Mouse (Mus musculus) liver, embryonic 15.5 days (tissue): ENCODE measurements around the gene Aurkaip1. TPM values are rescaled to one million over a fixed set of nuclear protein-coding genes. Genes with fewer than 3 reads are reported as not detected.
A peak's percentile ranks its signal among the peaks of the same experiment; 100 is the strongest.

ENCODE experiments used
- ATAC-seq: fragments of 200-750 bp; cut with Nextera tagmentation; 2 replicates; pipeline ENCODE4 v1.8.0; 2017; ENCODE audit warnings: moderate number of reproducible peaks, mild to moderate bottlenecking, moderate library complexity; ENCODE audit not compliant: insufficient read depth
- H3K27ac ChIP-seq: fragments of 300-500 bp; sonication (generic); replicated peaks from 2 replicates; pipeline ENCODE4 v1.5.1; 2015; ENCODE audit warnings: mild to moderate bottlenecking, inconsistent platforms
- H3K27me3 ChIP-seq: fragments of 300-500 bp; sonication (generic); 2 replicates; pipeline ENCODE4 v1.6.1; 2015; ENCODE audit warnings: mild to moderate bottlenecking, inconsistent platforms
- H3K36me3 ChIP-seq: fragments of 300-500 bp; sonication (generic); replicated peaks from 2 replicates; pipeline ENCODE4 v1.6.1; 2015; ENCODE audit warnings: moderate library complexity, mild to moderate bottlenecking, inconsistent platforms
- H3K4me1 ChIP-seq: fragments of 300-500 bp; sonication (generic); replicated peaks from 2 replicates; pipeline ENCODE4 v1.6.1; 2015; ENCODE audit warnings: inconsistent platforms
- H3K4me2 ChIP-seq: fragments of 300-500 bp; sonication (generic); 2 replicates; pipeline ENCODE4 v1.6.1; 2015; ENCODE audit warnings: moderate library complexity, mild to moderate bottlenecking, inconsistent platforms
- H3K4me3 ChIP-seq: fragments of 300-500 bp; sonication (generic); replicated peaks from 2 replicates; pipeline ENCODE4 v1.5.1; 2015; ENCODE audit warnings: mild to moderate bottlenecking, inconsistent platforms
- H3K9ac ChIP-seq: fragments of 300-500 bp; sonication (generic); 2 replicates; pipeline ENCODE4 v1.6.1; 2015; ENCODE audit warnings: moderate library complexity, mild to moderate bottlenecking, inconsistent platforms
- H3K9me3 ChIP-seq: fragments of 300-500 bp; sonication (generic); replicated peaks from 2 replicates; pipeline ENCODE4 v1.6.1; 2016; ENCODE audit warnings: inconsistent platforms
- WGBS: fragments of 180-500 bp; shearing (Covaris S2); methylation state at CpG from one replicate; pipeline ENCODE4 v1.1.7; 2015; ENCODE audit warnings: mixed read lengths; ENCODE audit not compliant: insufficient replicate concordance; 5-methylcytosine and 5-hydroxymethylcytosine counted together
- polyA plus RNA-seq: library from polyadenylated mRNA; unstranded; fragments of >200 nt; fragmentation: Nextera tagmentation; extraction: Ambion mirVana; gene quantifications from 2 replicates; pipeline ENCODE4 v1.2.1, GENCODE M21; 2015

Aurkaip1 gene
- polyA plus RNA-seq, 1 experiment from 2014 or later = 108 TPM

- H3K9ac ChIP-seq = no peak overlapping the region
- H3K4me1 ChIP-seq = peaks cover 31% of the 10 kb centered on the region
- H3K9me3 ChIP-seq = no peaks in the 10 kb centered on the region
- H3K4me3 ChIP-seq = no peak overlapping the region
- no peak overlapping the region for H3K27ac ChIP-seq
- no peak overlapping the region for H3K4me2 ChIP-seq
- WGBS = 90% methylated on average over 12 of the region's 12 CpGs
- peaks cover 68% of the 10 kb centered on the region for H3K36me3 ChIP-seq
- no peak for ATAC-seq
- no peaks in the 10 kb centered on the region for H3K27me3 ChIP-seq
Measured at GRCm38 (mm10) chr4:155854991-155855390, 23.9 kb downstream of the Aurkaip1 start.

GRCm38 (mm10) chr4:155856071-155856470 is 25.0 kb downstream of the Aurkaip1 start:
- ATAC-seq = no peak
- Histone ChIP-seq H3K4me3 (no peak overlapping the region), H3K4me2 (no peak overlapping the region), H3K27ac (no peak overlapping the region), H3K27me3 (no peaks in the 10 kb centered on the region), H3K4me1 (peaks cover 25% of the 10 kb centered on the region), H3K9me3 (no peaks in the 10 kb centered on the region), H3K9ac (no peak overlapping the region), H3K36me3 (peaks cover 71% of the 10 kb centered on the region)
- 76% methylated on average over 12 of the region's 12 CpGs for WGBS

GRCm38 (mm10) chr4:155856881-155857280 is 25.8 kb downstream of the Aurkaip1 start:
- H3K4me1 ChIP-seq = peaks cover 20% of the 10 kb centered on the region
- H3K36me3 ChIP-seq = peaks cover 71% of the 10 kb centered on the region
- H3K4me2 ChIP-seq = peak overlapping the region; percentile 7; the same call in 1 of the 2 replicates
- ATAC-seq = peak; percentile 48
- WGBS = 36% methylated on average over 3 of the region's 3 CpGs
- no peak overlapping the region for H3K9ac ChIP-seq
- no peaks in the 10 kb centered on the region for H3K9me3 ChIP-seq
- no peak overlapping the region for H3K4me3 ChIP-seq
- H3K27ac ChIP-seq = peak overlapping the region; percentile 29; the same call in 1 of the 2 replicates
- H3K27me3 ChIP-seq = no peaks in the 10 kb centered on the region

GRCm38 (mm10) chr4:155859318-155859717 is 28.2 kb downstream of the Aurkaip1 start:
- no peak overlapping the region for H3K4me2 ChIP-seq
- H3K9me3 ChIP-seq = no peaks in the 10 kb centered on the region
- peaks cover 58% of the 10 kb centered on the region for H3K36me3 ChIP-seq
- no peaks in the 10 kb centered on the region for H3K27me3 ChIP-seq
- 34% methylated on average over 13 of the region's 13 CpGs for WGBS
- H3K4me1 ChIP-seq = peaks cover 15% of the 10 kb centered on the region
- H3K4me3 ChIP-seq = no peak overlapping the region
- no peak for ATAC-seq
- H3K9ac ChIP-seq = no peak overlapping the region
- no peak overlapping the region for H3K27ac ChIP-seq

- H3K4me1 ChIP-seq = peaks cover 2% of the 10 kb centered on the region
- H3K9me3 ChIP-seq = no peaks in the 10 kb centered on the region
- no peak for ATAC-seq
- H3K9ac ChIP-seq = no peak overlapping the region
- H3K27me3 ChIP-seq = no peaks in the 10 kb centered on the region
- no peak overlapping the region for H3K4me2 ChIP-seq
- H3K36me3 ChIP-seq = peaks cover 58% of the 10 kb centered on the region
- H3K4me3 ChIP-seq = no peak overlapping the region
- no peak overlapping the region for H3K27ac ChIP-seq
- WGBS = 70% methylated on average over 7 of the region's 7 CpGs
Measured at GRCm38 (mm10) chr4:155861787-155862186, 30.7 kb downstream of the Aurkaip1 start.

- Histone ChIP-seq H3K27me3 (no peaks in the 10 kb centered on the region), H3K4me2 (no peak within 1 kb of the TSS), H3K9me3 (no peaks in the 10 kb centered on the region), H3K9ac (no peak within 1 kb of the TSS), H3K36me3 (peaks cover 50% of the 10 kb centered on the region), H3K27ac (no peak within 1 kb of the TSS), H3K4me1 (peaks cover 7% of the 10 kb centered on the region), H3K4me3 (no peak within 1 kb of the TSS)
- ATAC-seq = no peak
- 62% methylated on average over 5 of the region's 5 CpGs for WGBS
Measured at GRCm38 (mm10) chr4:155863001-155863400, 31.9 kb downstream of the Aurkaip1 start, which contains the start of gene Tas1r3. Gene Tas1r3 (minus strand): TSS chr4:155863362.

GRCm38 (mm10) chr4:155868614-155869298 is 37.7 kb downstream of the Aurkaip1 start:
- ATAC-seq = peak; percentile 41
- Histone ChIP-seq H3K4me3 (peak overlapping the region; percentile 91), H3K4me1 (peaks cover 42% of the 10 kb centered on the region), H3K27ac (peak overlapping the region; percentile 65; the same call in 1 of the 2 replicates), H3K4me2 (peak overlapping the region; percentile 97), H3K27me3 (no peaks in the 10 kb centered on the region), H3K36me3 (peaks cover 48% of the 10 kb centered on the region), H3K9ac (peak overlapping the region; percentile 77), H3K9me3 (no peaks in the 10 kb centered on the region)
- 5% methylated on average over 22 of the region's 22 CpGs for WGBS

GRCm38 (mm10) chr4:155869317-155870033 is 38.4 kb downstream of the Aurkaip1 start, which contains the start of the genes Cptp and Ints11:
Gene Cptp (minus strand): TSS chr4:155869440.
Gene Ints11 (plus strand): TSS chr4:155869546.
- WGBS = under 1% methylated on average over 63 of the region's 63 CpGs
- peak; percentile 95 for ATAC-seq

GRCm38 (mm10) chr4:155871404-155871803 is 40.3 kb downstream of the Aurkaip1 start:
- Histone ChIP-seq H3K9ac (no peak overlapping the region), H3K27ac (no peak overlapping the region), H3K36me3 (peaks cover 51% of the 10 kb centered on the region), H3K27me3 (no peaks in the 10 kb centered on the region), H3K4me2 (peak overlapping the region; percentile 4; the same call in 1 of the 2 replicates), H3K4me3 (no peak overlapping the region), H3K9me3 (no peaks in the 10 kb centered on the region), H3K4me1 (peaks cover 42% of the 10 kb centered on the region)
- WGBS = 72% methylated on average over 7 of the region's 7 CpGs
- ATAC-seq = no peak

More at GRCm38 (mm10) chr4:155869317-155870033, 38.4 kb downstream of the Aurkaip1 start, which contains the start of the genes Cptp and Ints11:
- H3K9ac ChIP-seq = peak within 1 kb of the TSS; percentile 86
- H3K4me2 ChIP-seq = peak within 1 kb of the TSS; percentile 97
- no peaks in the 10 kb centered on the region for H3K27me3 ChIP-seq
- no peaks in the 10 kb centered on the region for H3K9me3 ChIP-seq
- peak within 1 kb of the TSS; percentile 91 for H3K4me3 ChIP-seq
- peaks cover 52% of the 10 kb centered on the region for H3K36me3 ChIP-seq
- peaks cover 42% of the 10 kb centered on the region for H3K4me1 ChIP-seq
- peak within 1 kb of the TSS; percentile 72 for H3K27ac ChIP-seq
